Mouse (Mus musculus): ENCODE measurements around the gene Maml3.

- TF ChIP-seq CTCF (IDR thresholded peaks at IDR 0.05; ENCODE audit: low read depth) (no peak), EP300 (optimal IDR thresholded peaks at IDR 0.05) (no peak)
Measured at GRCm38 (mm10) chr3:51825530-51825929, 279.3 kb downstream of the Maml3 start.

All from stomach, postnatal 0 days (tissue).